Mouse (Mus musculus) stomach, postnatal 0 days (tissue): ENCODE data around the gene Traf5.

ENCODE experiments used
- CTCF ChIP-seq: IDR thresholded peaks from 2 replicates; pipeline ENCODE4 v1.5.1; 2016; ENCODE audit warnings: antibody characterized with exemption, low read depth, mild to moderate bottlenecking, moderate library complexity
- EP300 ChIP-seq: optimal IDR thresholded peaks from 2 replicates; pipeline ENCODE3; 2016; ENCODE audit warnings: antibody characterized with exemption

- no peak for TF ChIP-seq CTCF
- no peak for TF ChIP-seq EP300
These were observed 96.4 kb downstream of the Traf5 start for GRCm38 (mm10) chr1:191995916-191996315.
